Mouse (Mus musculus) E14TG2a.4 (cell line): ENCODE data around the gene Dnah12.

Experiments
- CTCF ChIP-seq: conservative IDR thresholded peaks from 2 replicates; pipeline ENCODE4 v1.5.1; 2014; ENCODE audit warnings: low read length
- NANOG ChIP-seq: IDR thresholded peaks from 2 replicates; pipeline ENCODE4 v1.6.1; 2014; ENCODE audit warnings: borderline replicate concordance, low read length, mixed read lengths
- POU5F1 ChIP-seq: IDR thresholded peaks from 2 replicates; pipeline ENCODE4 v1.6.1; 2014; ENCODE audit warnings: low read length, borderline replicate concordance

DNA sequence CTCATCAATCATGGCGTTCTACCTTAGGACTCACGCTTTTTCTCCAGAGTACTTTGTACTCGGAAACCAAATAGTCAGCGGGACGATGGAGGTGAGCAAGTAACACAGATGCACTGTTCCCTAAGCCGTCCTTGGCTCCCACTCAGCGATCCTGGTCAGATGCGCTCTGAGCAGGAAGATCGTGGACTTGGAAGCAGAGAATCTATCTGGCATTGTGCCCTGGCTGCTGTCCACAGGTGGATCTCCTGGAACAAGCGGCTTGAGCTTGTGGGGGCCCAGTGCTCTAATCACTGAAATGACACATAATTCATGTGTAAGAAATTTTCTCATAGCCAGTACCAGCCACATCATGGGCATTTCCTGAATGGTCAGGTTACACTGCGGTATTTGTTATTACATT lies 119.7 kb downstream of the Dnah12 start:
- TF ChIP-seq CTCF (no peak), POU5F1 (no peak), NANOG (no peak)
